Mouse (Mus musculus) neural tube, embryonic 10.5 days (tissue): ENCODE data around the gene Tsga10ip.
"Not testable (repeated sequence)": the region's sequence is repeated elsewhere in the genome, so short reads cannot be mapped to it uniquely, and the experiment has no call there.

Experiments
- DNase-seq: peaks from one replicate; pipeline ENCODE4 v3.0.0-alpha.2; 2017; ENCODE audit warnings: low spot score; ENCODE audit errors: extremely low spot score

Tsga10ip gene

DNA sequence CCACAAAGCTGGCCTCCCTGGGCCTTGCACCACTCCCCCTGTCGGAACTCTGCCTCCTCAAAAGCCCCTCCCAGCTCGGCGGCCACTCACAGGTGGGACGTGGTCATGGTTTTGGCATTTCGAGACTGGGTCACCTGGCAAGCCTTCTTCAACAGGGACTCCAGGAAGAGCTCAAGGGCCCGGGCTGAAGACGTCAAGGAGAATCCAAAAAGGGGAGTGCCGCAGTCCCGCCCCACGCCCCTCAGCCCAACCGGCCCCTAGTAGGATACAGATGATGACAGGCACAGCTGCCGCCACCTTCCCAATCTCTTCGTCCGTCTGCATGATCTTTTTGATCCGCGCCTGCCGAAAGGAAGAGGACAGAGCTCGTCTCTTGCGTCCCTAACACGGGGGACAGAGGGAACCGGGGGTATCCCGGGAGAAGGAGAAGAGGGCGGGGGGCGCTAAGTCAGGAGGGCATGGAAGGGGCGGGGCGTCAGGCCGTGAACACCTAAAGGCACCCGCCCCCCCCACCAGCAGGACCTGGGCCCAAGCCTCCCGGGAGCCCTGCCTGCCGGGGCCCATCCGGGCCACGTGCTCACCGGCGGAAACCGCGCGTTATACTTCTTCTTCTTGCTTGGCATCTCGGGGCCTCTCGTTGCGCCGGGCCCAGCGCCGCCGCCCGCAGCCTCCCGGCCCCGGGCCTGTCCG is 21.9 kb upstream of the Tsga10ip start:
- no peak for DNase-seq

DNA sequence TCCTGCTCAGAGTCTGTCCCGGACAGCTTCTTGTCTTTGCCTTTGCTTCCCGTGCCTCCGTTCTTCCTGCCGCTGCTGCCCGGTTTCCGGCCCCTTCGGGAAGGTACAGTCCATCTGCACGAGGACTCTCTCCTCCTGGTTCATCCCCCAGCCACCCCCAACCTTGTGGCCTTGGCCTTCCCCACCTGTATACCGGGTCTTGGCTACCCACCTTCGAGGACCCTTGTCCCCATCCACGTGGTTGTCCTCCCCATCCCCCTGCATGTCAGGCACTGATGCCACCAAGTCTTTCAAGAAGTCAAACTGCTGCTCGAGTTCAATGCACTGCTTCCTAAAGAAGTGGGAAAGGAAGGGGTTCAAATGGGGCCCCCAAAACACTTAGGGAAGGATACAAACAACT is 21.2 kb upstream of the Tsga10ip start:
- no peak for DNase-seq

DNA sequence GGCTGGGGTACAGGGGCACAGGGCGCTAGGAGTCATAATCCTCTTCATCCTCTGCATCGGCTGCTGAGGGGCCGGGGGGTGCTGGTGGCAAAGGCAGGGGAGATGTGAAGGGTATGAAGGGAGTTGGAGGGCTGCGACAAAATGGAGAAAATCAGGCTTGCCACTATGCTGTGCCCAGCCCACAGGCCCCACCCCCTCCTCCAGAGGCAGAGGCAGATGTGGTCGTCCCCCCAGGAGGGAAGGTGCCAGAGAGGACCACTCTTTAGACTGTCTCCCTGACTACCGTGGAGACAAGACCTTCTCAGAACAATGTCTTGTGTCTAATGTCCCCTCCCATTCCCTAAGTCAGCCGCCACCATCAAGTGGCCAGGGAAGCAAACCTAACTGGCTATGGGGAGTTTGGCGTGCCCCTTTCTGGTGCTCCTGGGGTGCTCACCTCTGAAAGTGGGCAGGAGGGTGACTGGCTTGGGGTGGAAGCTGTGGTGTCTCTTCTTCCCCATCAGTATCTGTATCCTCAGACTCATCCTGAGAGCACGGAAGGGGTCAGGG is 20.6 kb upstream of the Tsga10ip start:
- DNase-seq: no peak

DNA sequence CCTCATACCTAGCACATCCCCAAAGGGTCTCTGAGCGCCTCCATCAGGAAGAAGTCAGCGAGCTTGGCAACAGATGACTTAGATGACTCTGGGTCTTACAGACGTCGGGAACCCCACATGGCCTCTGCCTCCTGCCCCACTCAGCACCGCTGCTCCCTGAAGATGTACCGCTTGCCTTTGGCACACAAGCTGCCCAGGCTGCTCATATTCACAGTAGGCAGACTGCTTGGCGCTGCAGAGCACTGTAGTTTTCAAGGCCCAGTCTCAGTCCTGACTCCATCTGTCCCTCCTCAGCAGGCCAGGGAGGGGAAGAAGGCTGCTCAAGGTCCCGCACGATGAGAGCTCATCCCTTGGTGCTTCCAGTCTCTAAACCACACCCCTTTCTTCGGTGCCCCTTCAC is 19.9 kb upstream of the Tsga10ip start:
- DNase-seq: no peak

DNA sequence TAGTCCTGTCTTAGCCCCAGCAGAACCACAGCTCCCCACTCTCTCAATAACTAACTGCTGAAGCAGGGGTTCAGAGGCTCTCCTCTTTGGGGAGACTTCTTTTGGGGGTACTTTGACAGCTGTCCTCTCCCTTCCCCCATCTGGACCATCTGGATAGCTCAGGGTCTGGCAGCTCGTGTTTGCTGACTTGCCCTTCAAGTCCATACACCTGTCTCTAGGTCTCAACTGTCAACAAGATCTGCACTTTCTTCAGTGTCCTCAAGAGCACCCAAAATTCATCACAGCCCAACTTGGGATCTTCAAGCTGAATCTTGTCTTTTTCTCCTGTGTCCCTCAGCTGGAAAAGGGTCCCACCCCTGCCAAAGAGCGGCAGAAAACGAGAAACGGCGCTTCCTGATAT is 19.5 kb upstream of the Tsga10ip start:
- DNase-seq: no peak

DNA sequence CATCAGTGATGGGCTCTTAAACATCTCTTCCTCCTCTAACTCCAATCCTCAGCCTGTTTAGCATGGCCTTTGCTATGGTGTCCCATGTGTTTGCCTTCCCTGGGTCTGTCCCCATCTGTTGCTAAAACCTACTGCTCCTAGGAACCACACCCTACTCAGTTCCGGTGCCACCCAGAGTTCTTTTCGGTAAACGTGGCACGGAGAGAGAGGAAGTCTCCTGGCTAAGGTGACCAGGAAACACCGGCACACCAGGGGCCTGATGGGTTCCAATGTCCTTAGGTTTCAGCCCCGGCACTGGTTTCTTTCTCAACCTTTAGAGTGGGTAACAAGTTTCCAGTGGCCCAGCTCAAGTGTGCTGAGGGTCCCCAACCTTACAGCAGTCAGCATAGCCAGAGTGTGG is 18.3 kb upstream of the Tsga10ip start:
- DNase-seq: no peak

- no peak for DNase-seq
Observed at GRCm38 (mm10) chr19:5419630-5420029, 17.3 kb upstream of the Tsga10ip start.

DNA sequence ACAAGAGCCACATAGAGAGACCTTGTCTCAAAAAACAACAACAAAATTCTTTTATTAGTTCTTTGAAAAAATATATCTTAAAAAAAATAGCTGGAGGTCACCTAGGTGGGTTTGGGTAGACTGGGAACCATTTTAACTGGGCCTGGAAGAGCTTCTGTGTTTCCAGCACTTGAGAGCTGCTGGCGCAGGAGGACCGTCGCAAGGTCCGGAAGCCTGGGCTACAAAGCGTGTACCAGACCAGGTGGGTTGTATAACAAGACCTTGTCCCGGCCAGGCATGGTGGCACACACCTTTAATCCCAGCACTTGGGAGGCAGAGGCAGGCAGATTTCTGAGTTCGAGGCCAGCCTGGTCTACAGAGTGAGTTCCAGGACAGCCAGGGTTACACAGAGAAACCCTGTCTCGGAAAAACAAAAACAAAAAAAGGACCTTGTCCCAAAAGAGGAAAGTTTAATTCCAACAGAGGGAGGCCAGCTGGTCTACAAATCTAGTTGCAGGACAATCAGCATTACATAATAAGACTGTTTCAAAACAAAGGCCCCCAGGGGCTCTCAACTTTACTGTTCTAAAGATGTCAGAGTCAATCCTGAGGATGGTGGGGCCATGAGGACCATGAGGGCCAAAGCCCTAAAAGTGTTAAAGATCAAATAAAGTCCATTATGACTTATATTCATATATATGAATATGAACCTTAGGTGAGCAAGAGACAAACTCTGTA is 16.6 kb upstream of the Tsga10ip start:
- no peak for DNase-seq

GRCm38 (mm10) chr19:5414534-5414957 is 12.2 kb upstream of the Tsga10ip start:
- DNase-seq: no peak

- no peak for DNase-seq
Observed at GRCm38 (mm10) chr19:5413840-5414239, 11.5 kb upstream of the Tsga10ip start.

GRCm38 (mm10) chr19:5411961-5412360 is 9.6 kb upstream of the Tsga10ip start:
- DNase-seq: no peak

GRCm38 (mm10) chr19:5410641-5411040 is 8.3 kb upstream of the Tsga10ip start:
- no peak for DNase-seq

GRCm38 (mm10) chr19:5409068-5409467 is 6.7 kb upstream of the Tsga10ip start:
- no peak for DNase-seq

GRCm38 (mm10) chr19:5408057-5409001 is 6.0 kb upstream of the Tsga10ip start:
- DNase-seq: no peak

DNA sequence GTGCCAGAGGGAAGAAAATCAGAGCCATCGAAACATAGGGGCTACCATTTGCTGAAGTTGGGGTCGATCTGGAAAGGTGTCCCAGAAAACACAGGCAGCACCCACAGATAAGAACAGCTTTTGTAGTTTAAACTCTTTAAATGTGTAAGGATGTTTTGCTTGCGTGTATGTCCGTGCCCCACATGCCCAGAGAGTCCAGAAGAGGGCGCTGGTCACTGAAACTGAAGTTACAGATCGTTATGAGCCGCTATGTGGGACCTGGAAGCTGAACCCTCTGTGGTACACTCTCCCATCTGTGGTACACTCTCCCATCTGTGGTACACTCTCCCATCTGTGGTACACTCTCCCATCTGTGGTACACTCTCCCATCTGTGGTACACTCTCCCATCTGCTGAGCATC is 4.8 kb upstream of the Tsga10ip start:
- DNase-seq: peak; percentile 54

- peak; percentile 60 for DNase-seq
Observed at GRCm38 (mm10) chr19:5406531-5407126, 4.3 kb upstream of the Tsga10ip start.

GRCm38 (mm10) chr19:5405924-5406323 is 3.6 kb upstream of the Tsga10ip start:
- DNase-seq: no peak

- not testable (repeated sequence) for DNase-seq
Observed at GRCm38 (mm10) chr19:5401073-5401472, 1.3 kb downstream of the Tsga10ip start.

- no peak for DNase-seq
Observed at GRCm38 (mm10) chr19:5395371-5395770, 7.0 kb downstream of the Tsga10ip start.

GRCm38 (mm10) chr19:5394168-5394567 is 8.2 kb downstream of the Tsga10ip start:
- DNase-seq: no peak

GRCm38 (mm10) chr19:5392892-5393291 is 9.4 kb downstream of the Tsga10ip start:
- no peak for DNase-seq
